Mouse (Mus musculus) urinary bladder, postnatal 4 days (tissue): ENCODE data around the gene Hectd1.

ENCODE experiments used
- DNase-seq, 2 experiments: peaks; one replicate each; pipeline ENCODE4 v3.0.0; 2021 to 2022; ENCODE audit warnings: low spot score in 2 of 2

The Hectd1 gene

GRCm38 (mm10) chr12:51829290-51830076 lies at the start of gene Hectd1:
Gene Hectd1 (minus strand): TSS chr12:51829536.
- peak; percentile 80 to 85 for DNase-seq

DNA sequence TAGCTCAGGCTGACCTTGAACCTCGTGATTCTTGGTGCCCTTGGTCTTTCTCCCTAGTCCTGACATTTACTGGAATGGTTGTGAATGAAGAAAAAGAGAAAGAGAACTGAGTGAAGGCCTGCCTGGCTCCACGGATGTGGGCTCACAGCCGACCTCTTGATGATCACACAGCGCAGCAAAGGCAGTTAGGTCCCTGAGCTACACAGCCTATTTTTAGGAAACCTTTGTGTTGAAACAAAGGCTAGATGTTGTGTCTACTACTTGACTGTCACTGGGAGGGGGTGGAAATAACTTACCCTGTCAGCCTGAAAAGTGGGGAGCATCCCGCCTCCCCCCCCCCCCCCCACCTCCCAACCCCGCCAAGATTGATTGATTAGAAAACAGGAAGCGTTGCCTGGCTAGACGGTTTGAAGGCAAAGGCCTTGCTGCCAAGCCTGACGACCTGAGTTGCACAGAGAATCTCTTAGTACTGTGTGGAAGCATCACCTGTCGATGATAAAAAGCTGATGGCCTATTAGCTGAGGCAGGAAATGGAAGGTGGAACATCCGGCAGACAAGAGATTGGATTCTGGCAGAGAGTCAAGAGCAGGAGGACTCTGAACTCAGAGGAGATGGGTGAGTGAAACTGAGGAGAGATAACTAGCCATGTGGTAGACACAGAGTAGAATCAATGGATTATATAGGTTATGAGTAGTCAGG lies 42.3 kb upstream of the Hectd1 start:
- no peak for DNase-seq

DNA sequence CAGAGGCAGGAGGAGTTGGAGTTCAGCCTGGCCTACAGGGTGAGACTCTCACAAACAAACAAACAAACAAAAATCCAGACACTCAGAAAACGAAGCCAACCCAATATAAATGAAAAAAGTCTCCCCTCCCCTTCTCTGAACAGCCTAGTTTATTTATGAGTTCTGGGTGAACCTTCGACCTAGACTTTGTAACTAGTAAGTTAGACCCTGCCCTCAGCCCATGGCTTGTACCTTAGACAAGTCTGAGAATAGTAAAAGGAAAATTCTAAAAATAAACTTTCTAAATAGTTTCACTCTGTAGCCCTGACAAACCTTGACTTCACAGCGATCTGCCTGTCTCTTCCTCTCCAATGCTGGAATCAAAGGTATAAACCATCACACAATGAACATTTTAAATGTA lies 40.2 kb upstream of the Hectd1 start:
- DNase-seq, result no peak

DNA sequence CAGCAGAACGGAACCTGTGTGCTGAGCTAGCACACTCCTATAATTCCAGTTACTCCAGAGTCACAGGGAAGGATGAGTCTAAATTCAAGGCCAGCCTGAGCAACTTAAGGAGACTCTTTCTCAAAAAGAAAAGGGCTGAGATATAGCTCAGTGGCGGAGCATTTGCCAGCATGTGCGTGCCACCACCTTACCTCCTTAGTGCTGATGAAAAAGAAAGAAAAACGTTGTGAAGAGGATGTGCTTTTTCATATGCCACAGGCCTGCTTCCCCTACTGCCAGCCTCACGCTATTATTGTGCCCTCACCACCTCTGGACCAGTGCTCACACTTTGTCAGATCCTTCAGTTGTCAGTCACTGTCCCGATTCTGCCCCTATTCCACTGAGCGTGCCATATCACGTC lies 37.7 kb upstream of the Hectd1 start:
- DNase-seq, result no peak

DNA sequence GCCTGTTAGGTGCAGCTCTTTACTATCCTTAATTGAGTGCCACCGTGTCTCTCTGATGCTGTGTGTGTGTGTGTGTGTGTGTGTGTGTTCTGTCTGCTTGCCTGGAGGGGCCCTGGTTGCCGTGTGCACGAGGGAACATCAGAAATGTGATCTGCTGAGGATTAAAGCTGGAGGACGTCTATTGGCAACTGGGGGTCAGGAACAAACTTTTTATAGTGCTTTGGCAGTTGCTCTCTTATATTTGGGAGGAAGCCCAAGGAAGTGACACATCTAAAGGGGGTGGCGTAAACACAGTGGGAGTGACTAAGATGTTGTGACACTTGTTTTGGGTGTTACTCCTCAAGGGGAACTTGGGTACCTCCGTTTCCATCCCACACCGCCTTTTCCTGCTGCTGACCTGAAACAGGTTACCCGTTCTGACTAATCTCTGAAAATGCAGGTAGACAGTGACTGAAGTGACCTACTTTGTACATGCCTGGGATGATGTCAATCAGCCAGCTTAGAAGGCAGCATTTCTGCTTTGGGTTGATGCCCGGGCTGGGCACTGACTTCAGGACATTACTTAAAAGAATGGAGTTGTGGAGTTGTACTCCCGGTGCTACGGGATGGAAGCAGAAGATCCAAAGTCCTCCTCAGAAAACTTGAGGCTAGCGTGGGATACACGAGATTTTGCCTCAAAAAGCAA lies 37.0 kb upstream of the Hectd1 start:
- no peak for DNase-seq

DNA sequence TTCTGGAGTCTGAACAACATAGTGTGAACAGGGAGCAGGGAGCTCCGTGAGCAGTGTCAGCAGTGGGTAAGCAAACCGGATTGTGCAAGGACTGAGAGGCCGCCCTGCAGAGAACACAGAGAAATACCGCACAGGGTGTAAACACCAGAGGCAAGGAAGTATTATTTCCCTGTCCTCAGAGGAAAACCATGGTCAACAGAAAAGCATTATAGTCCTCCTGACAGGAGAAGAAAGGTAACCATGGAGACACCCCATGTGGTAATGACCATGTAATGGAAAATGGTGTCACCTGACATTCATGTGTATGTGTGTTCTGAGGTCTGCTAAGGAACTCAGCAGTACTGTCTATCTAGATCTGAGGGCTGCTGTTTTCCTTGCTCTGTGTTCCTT lies 36.4 kb upstream of the Hectd1 start:
- DNase-seq, result no peak

GRCm38 (mm10) chr12:51865061-51865789 lies 35.9 kb upstream of the Hectd1 start:
- no peak for DNase-seq

DNA sequence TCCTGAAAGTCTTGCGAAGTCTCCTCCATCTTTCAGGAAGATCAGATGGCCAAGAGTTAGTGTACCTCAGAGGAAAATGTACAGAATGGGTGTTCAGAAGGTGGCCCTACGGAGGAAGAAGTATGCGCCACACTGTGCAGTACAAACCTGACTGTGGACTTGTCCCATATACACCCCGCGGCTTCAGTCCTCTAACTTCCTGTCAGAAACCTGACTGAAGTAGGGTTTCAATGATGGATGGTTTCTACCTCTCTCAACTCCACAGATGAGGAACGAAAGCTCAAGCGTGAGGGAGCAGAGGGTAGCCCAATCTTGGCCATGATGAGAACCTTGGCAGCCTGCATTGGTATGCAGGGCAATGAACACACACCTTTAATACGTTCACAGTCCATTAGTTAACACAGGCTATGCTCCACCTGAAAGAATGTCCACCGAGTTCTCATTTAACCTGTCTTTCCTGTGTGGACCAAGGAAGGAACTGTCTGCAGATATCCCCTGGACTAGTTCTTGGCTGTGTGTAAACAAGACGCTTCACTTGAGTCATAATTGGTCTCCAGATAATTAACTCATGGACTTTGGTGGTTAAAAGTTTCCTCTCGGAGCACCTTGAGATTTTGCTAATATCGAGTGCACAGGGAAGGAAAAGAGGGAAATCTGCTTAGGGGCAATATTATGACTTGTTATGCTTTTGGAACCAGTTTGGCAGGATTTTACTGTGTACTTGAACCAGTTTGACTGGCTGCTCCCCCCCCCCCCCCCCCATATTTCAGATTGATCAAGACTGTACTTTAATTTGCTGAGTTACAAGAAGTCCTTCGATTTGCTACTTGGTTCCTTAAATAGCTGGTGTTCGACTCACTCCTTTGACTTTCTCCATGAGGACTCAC lies 34.0 kb upstream of the Hectd1 start:
- no peak for DNase-seq

DNA sequence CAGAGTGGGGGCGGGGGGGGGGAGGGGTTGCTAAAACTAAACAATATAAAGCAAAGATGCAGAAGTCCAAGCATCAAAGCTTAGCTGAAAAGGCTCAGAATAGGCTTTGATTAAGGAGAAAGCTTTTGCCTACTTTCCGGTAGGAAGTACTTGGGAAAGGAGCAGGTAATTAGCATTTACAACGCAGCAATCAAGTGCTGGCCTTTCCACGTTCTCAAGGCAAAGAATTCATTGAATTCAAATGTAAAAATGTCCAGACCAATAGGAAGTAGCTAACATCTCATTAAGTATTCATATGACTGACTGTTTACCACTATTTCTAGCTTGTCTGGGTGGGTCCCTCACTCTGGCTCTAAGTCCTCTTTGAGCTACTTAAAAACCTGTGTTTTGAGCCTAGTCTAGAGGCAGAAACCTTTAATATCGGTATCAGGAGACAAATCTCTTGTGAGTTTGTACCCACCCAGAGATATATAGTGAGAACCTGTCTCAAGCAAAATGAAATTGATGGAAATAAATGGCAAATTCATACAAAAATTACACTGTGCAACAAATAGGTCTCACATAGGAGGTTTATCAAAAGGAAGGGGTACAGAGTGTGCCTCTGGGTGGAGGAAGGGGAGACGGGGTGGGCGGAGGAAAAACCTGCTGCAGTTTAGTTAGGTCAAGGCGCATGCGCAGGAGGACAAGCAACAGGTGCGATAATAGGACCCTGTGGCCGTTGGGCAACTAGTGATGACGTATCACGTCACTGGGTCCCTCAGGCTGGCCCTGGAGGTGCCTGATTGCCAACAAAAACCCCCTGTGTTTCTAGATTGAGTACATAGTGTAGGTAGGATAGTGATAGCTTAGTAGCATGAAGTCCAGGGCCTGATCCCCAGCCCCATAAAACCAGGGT lies 29.0 kb upstream of the Hectd1 start:
- no peak for DNase-seq

DNA sequence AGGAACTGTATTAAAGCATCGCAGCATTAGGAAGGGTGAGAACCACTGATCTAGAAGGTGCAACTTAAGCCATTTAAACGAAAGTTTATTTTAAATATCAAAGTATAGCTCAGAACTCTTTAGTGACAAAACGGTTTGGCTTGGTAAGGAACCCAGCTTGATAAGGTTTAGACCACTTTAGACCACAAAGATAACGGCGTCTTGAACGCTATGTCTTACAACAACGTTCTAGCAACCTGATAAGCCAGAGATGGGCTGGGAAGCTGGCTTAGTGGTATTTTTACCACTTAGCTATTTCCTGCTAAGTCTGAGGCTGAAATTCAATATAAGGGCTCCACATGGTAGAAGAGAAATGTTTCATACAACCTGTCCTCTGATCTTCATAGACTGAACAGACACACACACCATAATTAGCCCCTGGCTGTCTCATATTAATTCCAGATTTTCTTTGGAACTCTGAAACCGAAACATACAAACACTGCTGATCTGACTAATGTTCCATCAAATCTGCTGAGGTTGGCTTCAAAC lies 27.5 kb upstream of the Hectd1 start:
- DNase-seq, result no peak

DNA sequence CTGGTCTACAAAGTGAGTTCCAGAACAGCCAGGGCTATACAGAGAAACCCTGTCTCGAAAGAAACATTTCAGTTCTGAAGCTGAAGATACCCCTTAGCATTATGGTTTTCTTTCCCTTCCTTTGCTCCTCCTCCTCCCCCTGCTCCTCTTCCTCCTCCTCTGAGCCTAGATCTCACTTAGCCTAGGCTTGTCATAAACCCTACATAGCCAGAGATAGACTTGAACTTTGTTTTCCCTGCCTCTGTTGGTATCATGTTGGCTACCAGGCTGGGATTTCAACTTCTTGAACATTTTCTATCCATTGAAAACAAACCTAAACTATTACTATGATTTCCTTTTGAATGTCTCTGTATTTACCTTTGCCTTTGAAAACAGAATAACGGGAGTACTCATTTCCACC lies 26.5 kb upstream of the Hectd1 start:
- DNase-seq, result no peak

GRCm38 (mm10) chr12:51855453-51855852 lies 26.1 kb upstream of the Hectd1 start:
- no peak for DNase-seq

GRCm38 (mm10) chr12:51851617-51852016 lies 22.3 kb upstream of the Hectd1 start:
- no peak for DNase-seq

DNA sequence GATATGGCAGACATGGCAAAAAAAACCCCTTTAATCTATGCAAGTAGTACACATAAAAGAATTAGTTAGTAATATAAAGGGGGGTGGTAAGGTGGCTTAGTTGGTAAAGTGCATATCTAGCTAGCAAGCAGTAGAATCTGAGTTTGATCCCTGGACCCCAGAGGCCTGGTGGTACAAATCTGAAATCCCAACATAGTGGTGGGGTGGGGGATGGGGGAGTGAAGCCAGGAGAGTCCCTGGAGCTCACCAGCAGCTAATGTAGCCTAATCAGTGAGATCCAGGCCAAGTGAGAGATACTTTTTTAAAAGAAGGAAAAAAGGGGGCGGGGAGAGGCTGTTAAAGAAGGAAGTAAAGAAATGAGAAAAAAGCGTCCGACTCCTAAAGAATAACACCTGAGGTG lies 21.8 kb upstream of the Hectd1 start:
- DNase-seq, result no peak

DNA sequence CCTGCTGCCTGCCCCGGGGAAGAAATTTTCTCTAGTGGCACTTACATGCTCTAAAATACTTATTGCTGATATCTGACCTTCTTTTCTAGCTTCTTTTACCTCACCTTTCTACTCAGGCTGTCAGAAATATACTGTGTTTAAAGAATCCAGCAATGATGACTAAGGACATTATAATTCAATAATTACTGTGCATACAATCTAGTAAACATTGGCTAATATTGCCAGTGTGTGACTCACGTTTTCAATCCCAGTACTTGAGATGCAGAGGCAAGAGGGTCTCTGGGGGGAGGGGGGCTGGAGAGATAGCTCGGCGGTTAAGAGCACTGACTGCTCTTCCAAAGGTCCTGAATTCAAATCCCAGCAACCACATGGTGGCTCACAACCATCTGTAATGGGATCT lies 21.0 kb upstream of the Hectd1 start:
- no peak for DNase-seq

DNA sequence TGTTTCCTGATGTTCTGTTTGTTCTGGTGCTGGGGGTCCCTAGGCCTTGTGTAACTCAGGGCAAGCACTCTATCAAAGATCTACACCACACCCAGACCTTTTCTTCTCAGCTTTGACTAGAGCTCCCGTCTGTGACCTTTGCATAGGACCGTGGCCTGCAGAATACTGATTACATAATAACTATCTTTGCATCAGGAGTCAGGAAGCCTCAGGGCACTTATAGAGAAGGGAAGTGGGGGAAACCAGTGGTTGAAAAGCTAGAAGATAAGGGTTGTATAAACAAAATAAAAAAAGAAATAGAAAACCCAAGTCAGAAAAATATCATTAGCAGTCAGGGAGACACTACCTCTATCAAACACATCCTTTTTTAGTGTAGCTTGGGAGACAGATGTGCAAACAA lies 20.6 kb upstream of the Hectd1 start:
- no peak for DNase-seq

DNA sequence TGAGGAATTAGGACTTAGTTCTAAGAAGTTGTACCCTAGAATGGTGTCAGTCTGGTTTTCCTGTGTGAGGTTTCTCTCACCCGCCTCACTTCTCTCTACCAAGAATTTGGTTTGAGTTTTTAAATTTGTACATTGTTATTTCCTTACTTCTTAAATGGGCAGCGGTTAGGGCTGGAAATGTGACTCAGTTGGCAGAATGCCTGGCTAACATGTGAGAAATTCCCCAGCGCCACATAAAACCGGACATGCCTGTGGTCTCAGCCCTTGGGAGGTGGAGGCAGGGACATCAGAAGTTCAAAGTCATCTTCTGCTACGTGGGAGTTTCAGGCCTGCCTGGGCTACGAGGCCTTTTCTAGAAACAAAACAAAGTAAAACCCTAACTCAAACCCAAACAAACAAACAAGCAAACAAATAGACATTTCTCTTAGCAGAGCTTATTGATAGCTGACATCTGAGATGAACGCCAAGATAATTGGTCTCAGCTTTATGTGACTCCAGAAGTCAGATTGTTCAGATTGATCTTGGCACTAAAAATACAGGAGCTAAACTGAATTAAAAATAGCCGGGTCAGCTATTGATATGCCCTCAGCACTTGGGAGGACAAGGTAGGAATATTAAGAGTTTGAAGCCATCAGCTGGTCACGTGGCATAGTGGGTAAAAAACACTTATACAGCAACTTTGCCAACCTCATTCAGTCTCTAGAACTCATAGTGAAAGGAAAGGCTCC lies 18.8 kb upstream of the Hectd1 start:
- DNase-seq, result no peak

DNA sequence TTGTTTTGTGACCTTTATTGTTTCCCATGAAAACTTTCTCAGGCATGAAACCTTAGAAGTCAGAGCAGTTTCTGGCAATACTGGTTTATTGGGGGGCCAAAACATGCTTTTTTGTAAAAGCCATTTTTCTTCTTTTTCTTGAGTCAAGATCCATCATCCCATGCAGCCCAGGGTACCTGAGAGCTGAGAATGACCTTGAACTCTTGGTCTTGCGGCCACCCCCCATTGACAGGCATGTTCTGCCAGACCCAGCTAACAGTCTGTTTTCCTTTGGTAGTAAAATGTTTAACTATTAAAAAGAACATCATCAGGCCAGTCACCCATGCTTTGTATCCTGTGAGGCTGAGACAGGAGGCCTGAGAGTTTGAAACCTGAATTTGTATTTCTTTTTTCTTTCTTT lies 15.9 kb upstream of the Hectd1 start:
- DNase-seq, result no peak

GRCm38 (mm10) chr12:51844771-51845256 lies 15.5 kb upstream of the Hectd1 start:
- peak; percentile 84 to 90 for DNase-seq
